Mouse (Mus musculus) embryo, embryonic 10.5 days (tissue): ENCODE data around the gene Sf3a3.

Source experiments
- DNase-seq: peaks from one replicate; pipeline ENCODE4 v3.0.0-alpha.2; 2015; ENCODE audit warnings: low spot score

Gene Sf3a3

DNA sequence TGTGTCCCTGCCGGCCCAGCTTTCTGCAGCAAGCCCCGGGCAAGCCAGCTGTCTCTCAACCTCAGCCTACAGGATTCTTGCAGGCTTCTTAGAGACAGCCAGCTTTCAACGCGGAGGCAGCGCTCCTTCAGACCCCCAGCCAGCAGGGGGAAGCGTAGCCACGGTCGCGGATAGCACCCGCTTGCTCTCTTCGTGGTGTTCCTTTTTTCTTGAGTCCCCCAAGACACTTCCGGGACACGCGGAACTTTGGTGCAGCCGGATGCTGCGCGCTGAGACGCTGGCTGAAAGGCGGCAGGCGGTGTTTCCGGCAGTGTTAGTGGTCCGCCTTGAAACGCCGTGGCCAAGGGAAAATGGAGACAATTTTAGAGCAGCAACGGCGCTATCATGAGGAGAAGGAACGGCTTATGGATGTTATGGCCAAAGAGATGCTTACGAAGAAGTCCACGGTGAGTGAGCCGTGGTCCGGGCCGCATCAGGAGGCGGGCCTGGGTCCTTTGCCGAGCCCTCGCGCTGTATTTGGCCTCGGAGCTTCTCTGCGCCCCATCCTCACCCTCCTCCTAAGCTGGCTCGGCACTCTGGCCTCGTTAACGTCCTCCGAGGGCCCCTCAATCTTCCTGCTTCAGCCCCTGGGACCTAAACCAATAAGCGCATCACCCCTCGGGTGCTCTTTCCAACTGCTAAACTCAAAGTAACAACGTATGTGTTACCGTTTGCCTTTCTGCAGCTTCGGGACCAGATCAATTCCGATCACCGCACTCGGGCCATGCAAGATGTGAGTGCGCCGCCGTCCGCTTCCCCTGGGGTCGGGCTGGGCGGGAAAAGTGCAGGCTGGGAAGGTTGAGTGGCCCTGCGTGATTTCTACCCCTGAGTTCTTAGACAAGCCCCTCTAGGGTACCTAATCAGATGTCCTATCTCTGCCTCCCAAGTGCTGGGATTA lies at the start of gene Sf3a3:
TSS of gene Sf3a3 (plus strand) at position 232 of the 937 bp plus-strand sequence.
- DNase-seq, result peak; percentile 97

GRCm38 (mm10) chr4:124667476-124668033 lies 47.0 kb upstream of the Sf3a3 start:
- no peak for DNase-seq

- peak; percentile 77 for DNase-seq
These were observed 46.5 kb upstream of the Sf3a3 start for GRCm38 (mm10) chr4:124668078-124668477.

- DNase-seq, result no peak
These were observed 44.3 kb upstream of the Sf3a3 start for GRCm38 (mm10) chr4:124670232-124670631.

GRCm38 (mm10) chr4:124671583-124671982 lies 43.0 kb upstream of the Sf3a3 start:
- no peak for DNase-seq

- peak; percentile 40 for DNase-seq
These were observed 41.9 kb upstream of the Sf3a3 start for GRCm38 (mm10) chr4:124672347-124673320.

DNA sequence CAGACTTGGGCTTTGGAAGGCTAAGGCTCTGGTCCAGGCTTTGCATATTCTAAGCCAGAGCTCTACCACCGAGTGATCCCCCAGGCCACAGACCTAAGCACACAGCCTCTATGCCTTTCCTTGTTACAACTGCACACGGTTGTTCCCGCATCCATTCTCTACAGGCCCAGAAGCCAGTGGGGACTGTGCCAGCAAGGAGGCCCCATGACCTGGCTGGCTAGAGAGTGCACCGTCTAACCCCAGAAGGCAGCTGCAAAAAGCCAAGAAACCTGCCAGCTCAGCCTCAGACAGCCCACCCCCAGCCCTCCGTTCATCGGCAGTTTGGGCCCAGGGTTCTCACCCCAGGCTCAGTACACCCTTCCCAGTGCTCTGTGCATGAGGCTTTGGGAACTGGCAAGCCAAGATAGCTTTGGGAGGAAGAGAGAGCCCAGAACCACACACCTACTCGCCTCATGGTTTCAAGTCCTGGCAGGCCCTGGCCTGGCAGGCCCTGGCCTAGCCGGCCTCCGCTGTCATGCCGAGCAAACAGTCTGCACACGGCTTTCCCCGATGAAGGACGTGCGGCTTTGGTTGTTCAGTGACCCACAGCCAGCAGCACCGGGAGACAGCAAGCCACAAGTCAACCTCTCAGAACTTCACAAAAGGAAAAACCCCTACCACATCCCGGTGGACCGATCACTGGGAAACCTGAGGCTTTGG lies 40.1 kb upstream of the Sf3a3 start:
- no peak for DNase-seq

- DNase-seq, result peak; percentile 90
These were observed 39.5 kb upstream of the Sf3a3 start for GRCm38 (mm10) chr4:124675037-124675436.

DNA sequence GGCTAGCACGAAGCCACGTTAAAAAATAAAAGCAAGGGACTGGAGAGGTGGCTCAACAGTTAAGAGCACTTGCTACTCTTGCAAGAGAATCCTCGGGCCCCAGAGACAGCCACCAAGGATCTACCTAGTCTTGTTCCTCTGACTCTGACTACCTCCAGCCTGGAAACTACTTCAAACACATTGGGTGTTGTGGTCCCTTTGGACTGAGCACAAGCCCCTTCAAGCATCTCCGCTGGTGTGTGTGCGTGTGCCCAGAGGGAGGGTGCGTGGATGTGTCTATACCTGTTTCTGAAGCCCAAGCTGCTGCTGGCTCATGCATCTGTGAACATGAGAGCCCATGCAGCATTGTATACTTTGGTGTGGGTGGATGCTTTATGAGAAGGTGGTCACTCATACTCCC lies 38.6 kb upstream of the Sf3a3 start:
- no peak for DNase-seq

GRCm38 (mm10) chr4:124682270-124682669 lies 32.3 kb upstream of the Sf3a3 start:
- no peak for DNase-seq

- no peak for DNase-seq
These were observed 31.1 kb upstream of the Sf3a3 start for GRCm38 (mm10) chr4:124683474-124683873.

DNA sequence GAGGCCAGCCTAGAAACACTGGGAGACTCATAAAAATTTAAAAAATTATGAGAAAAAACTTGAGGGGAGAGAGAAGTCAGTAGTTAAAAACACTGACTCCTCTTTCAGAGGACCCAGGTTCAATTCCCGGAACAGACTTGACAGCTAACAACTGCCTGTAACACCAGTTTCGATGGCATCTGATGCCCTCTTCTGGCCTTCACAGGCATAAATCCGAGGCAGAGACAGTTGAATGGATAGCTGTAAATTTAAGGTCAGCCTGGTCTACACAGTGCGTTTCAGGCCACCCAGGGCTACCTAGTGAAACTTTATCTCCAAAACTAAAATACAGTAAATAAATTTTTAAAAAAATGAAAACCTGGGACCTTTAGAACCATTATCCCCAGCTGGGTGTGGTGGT lies 29.6 kb upstream of the Sf3a3 start:
- DNase-seq, result no peak

GRCm38 (mm10) chr4:124685453-124685852 lies 29.1 kb upstream of the Sf3a3 start:
- DNase-seq, result no peak

DNA sequence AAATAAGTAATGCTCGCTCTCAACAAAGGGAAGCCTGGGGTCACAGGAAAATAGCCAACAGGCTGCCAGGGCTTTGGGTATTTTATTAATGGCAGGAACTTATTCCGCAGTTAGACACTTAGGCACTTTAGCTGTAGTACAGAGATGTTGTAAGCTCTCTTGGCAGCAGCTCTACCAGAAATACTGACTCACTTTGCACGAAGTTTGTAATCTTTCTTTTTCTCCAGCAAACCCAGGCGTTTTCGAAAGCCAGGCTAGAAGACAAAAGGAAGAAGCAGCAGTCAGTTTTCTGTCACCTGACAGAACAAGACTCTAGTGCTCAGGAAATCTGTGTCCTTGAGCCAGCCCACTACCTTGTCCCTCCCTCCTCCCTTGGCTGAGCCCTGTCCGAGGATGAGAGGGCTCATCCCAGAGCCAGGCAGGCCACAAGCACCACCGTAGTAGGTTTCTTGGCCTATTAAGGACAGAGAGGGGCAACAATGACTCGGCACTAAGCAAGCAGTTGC lies 28.6 kb upstream of the Sf3a3 start:
- DNase-seq, result no peak

DNA sequence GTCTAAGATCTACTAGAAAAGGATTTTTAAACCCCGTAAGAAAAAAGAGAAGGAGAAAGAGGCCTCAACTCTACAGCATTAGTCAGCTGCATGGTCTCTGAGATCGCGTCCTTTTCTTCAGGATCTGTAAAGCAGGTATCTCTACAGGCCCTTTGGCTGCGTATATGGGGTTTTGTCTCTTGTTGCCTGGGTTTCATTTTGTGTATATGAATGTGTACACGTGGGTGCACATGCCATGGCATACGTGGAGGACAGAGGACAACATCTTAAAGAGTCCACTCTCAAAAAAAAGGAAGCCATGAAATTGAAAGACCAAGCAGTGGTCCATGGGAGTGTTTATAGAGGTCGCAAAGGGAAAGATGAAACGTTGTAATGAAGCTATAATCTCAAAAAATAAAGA lies 23.1 kb upstream of the Sf3a3 start:
- DNase-seq, result no peak

GRCm38 (mm10) chr4:124692416-124692861 lies 22.1 kb upstream of the Sf3a3 start:
- no peak for DNase-seq

- peak; percentile 97 for DNase-seq
These were observed 21.3 kb upstream of the Sf3a3 start, which contains the start of gene Utp11 for GRCm38 (mm10) chr4:124693135-124693894. Utp11 (minus strand) TSS chr4:124693600.

GRCm38 (mm10) chr4:124694572-124694971 lies 20.0 kb upstream of the Sf3a3 start:
- no peak for DNase-seq

GRCm38 (mm10) chr4:124695786-124696516 lies 18.6 kb upstream of the Sf3a3 start:
- DNase-seq, result peak; percentile 46

DNA sequence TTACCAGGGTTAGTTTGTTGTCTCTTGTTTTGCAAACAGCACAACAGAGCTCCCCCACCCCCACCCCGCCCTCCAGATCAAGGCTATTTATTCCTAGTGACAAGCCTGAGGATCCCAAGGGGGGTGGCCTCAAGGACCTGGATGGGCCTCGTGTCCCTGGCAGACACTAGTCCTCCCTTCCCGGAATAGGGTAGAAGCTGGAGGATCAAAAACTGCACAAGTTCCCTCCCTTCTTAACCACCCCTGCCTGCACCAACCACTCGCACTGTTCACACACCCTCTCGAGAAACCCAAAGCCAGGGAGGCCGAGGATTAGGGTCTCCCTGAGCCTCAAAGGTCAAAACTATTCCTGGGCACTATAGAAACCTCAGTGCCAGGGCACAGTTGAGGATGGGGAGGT lies 14.8 kb upstream of the Sf3a3 start:
- DNase-seq, result no peak
